Mouse (Mus musculus) midbrain, embryonic 13.5 days (tissue): ENCODE measurements around the gene Scpep1. TPM values are rescaled to one million over a fixed set of nuclear protein-coding genes. Genes with fewer than 3 reads are reported as not detected.

Experiments
- ATAC-seq: fragments of 200-750 bp; cut with Nextera tagmentation; 2 replicates; pipeline ENCODE4 v1.8.0; 2017; ENCODE audit warnings: mild to moderate bottlenecking, moderate TSS enrichment, moderate library complexity
- H3K27ac ChIP-seq: fragments of 300-500 bp; sonication (generic); 2 replicates; pipeline ENCODE4 v1.5.1; 2015; ENCODE audit warnings: inconsistent platforms, mild to moderate bottlenecking, moderate library complexity
- H3K27me3 ChIP-seq: fragments of 300-500 bp; sonication (generic); 2 replicates; pipeline ENCODE4 v1.6.1; 2015; ENCODE audit warnings: mild to moderate bottlenecking, inconsistent platforms
- H3K36me3 ChIP-seq: fragments of 300-500 bp; sonication (generic); 2 replicates; pipeline ENCODE4 v1.6.1; 2015; ENCODE audit warnings: mild to moderate bottlenecking, inconsistent platforms
- H3K4me1 ChIP-seq: fragments of 300-500 bp; sonication (generic); replicated peaks from 2 replicates; pipeline ENCODE4 v1.6.1; 2015; ENCODE audit warnings: inconsistent platforms
- H3K4me2 ChIP-seq: fragments of 300-500 bp; sonication (generic); replicated peaks from 2 replicates; pipeline ENCODE4 v1.6.1; 2015; ENCODE audit warnings: moderate library complexity, mild to moderate bottlenecking, inconsistent platforms
- H3K4me3 ChIP-seq: fragments of 300-500 bp; sonication (generic); replicated peaks from 2 replicates; pipeline ENCODE4 v1.5.1; 2015; ENCODE audit warnings: mild to moderate bottlenecking, inconsistent platforms
- H3K9ac ChIP-seq: fragments of 300-500 bp; sonication (generic); replicated peaks from 2 replicates; pipeline ENCODE4 v1.6.1; 2015; ENCODE audit warnings: mild to moderate bottlenecking, inconsistent platforms
- H3K9me3 ChIP-seq: fragments of 300-500 bp; sonication (generic); 2 replicates; pipeline ENCODE4 v1.6.1; 2016; ENCODE audit warnings: mild to moderate bottlenecking, inconsistent platforms
- WGBS: fragments of 180-500 bp; shearing (Covaris S2); methylation state at CpG from one replicate; pipeline ENCODE4 v1.1.7; 2015; 5-methylcytosine and 5-hydroxymethylcytosine counted together
- polyA plus RNA-seq: library from polyadenylated mRNA; unstranded; fragments of >200 nt; fragmentation: Nextera tagmentation; extraction: Ambion mirVana; gene quantifications from 2 replicates; pipeline ENCODE4 v1.2.1, GENCODE M21; 2015

The Scpep1 gene
- polyA plus RNA-seq, 1 experiment from 2014 or later = 27.8 TPM

- no peak overlapping the region for H3K4me3 ChIP-seq
- no peaks in the 10 kb centered on the region for H3K9me3 ChIP-seq
- no peak for ATAC-seq
- H3K9ac ChIP-seq = no peak overlapping the region
- peaks cover 27% of the 10 kb centered on the region for H3K27me3 ChIP-seq
- peaks cover 9% of the 10 kb centered on the region for H3K36me3 ChIP-seq
- H3K4me1 ChIP-seq = peaks cover 7% of the 10 kb centered on the region
- H3K4me2 ChIP-seq = no peak overlapping the region
- no peak overlapping the region for H3K27ac ChIP-seq
- 92% methylated on average over 2 of the region's 2 CpGs for WGBS
These were observed 40.4 kb upstream of the Scpep1 start for GRCm38 (mm10) chr11:88995616-88996015.

GRCm38 (mm10) chr11:88994492-88994891, 39.2 kb upstream of the Scpep1 start:
- H3K27me3 ChIP-seq = peaks cover 16% of the 10 kb centered on the region
- no peak overlapping the region for H3K4me2 ChIP-seq
- H3K4me1 ChIP-seq = peaks cover 5% of the 10 kb centered on the region
- no peak overlapping the region for H3K27ac ChIP-seq
- ATAC-seq = no peak
- 87% methylated on average over 7 of the region's 7 CpGs for WGBS
- no peak overlapping the region for H3K4me3 ChIP-seq
- H3K9me3 ChIP-seq = no peaks in the 10 kb centered on the region
- H3K9ac ChIP-seq = no peak overlapping the region
- peaks cover 15% of the 10 kb centered on the region for H3K36me3 ChIP-seq

- no peak overlapping the region for H3K4me2 ChIP-seq
- 19% methylated on average over 5 of the region's 5 CpGs for WGBS
- ATAC-seq = no peak
- H3K36me3 ChIP-seq = peaks cover 19% of the 10 kb centered on the region
- no peak overlapping the region for H3K4me3 ChIP-seq
- peaks cover 8% of the 10 kb centered on the region for H3K27me3 ChIP-seq
- H3K9ac ChIP-seq = no peak overlapping the region
- H3K4me1 ChIP-seq = no peaks in the 10 kb centered on the region
- H3K27ac ChIP-seq = no peak overlapping the region
- H3K9me3 ChIP-seq = no peaks in the 10 kb centered on the region
These were observed 38.4 kb upstream of the Scpep1 start for GRCm38 (mm10) chr11:88993625-88994024.

DNA sequence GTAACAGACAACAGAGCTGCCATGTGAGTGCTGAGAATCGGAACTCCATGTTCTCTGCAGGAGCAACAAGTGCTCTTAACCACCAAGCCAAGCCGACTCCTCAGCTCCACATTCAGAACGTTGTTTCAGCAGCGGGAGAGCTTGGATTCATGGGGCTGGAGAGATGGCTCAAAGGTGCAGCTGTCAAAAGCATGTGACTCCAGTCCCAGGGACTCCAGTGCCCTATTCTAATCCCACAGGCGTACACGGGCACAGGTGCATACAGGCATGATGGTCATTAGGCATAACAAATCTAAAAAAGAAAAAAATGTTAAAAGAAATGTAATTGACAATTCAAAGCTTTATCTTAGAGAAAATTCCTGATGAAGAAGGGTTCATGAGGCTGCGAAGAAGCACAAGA, 37.9 kb upstream of the Scpep1 start:
- Histone ChIP-seq H3K4me2 (no peak overlapping the region), H3K9me3 (no peaks in the 10 kb centered on the region), H3K4me3 (no peak overlapping the region), H3K27ac (no peak overlapping the region), H3K9ac (no peak overlapping the region), H3K27me3 (peaks cover 3% of the 10 kb centered on the region), H3K36me3 (peaks cover 23% of the 10 kb centered on the region), H3K4me1 (no peaks in the 10 kb centered on the region)
- no peak for ATAC-seq
- WGBS = 57% methylated on average over 7 of the region's 7 CpGs

DNA sequence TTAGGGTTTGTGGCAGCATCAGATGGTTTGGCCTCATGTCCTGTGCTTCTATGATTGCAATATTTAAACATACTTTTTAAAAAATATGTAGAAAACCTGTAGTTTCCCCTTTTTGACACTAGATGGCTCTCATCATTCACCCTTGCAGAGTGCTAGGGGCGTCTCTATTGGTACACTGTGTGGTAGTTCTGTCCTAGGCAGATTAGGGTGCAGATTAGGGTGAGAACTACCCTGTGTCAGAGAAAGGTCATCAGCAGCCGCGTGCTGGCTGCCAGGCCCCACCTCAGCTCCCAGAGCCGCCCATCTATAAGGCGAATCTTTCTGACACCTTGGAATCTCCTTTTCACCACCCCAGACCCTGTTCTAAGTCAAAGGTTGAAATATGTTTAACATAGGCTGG, 34.3 kb upstream of the Scpep1 start:
- H3K4me2 ChIP-seq = no peak overlapping the region
- no peaks in the 10 kb centered on the region for H3K4me1 ChIP-seq
- no peak overlapping the region for H3K27ac ChIP-seq
- peaks cover 52% of the 10 kb centered on the region for H3K36me3 ChIP-seq
- no peak for ATAC-seq
- no peaks in the 10 kb centered on the region for H3K27me3 ChIP-seq
- no peaks in the 10 kb centered on the region for H3K9me3 ChIP-seq
- H3K9ac ChIP-seq = no peak overlapping the region
- 73% methylated on average over 5 of the region's 5 CpGs for WGBS
- H3K4me3 ChIP-seq = no peak overlapping the region

- no peak for ATAC-seq
These were observed 33.7 kb upstream of the Scpep1 start for GRCm38 (mm10) chr11:88988956-88989355.

DNA sequence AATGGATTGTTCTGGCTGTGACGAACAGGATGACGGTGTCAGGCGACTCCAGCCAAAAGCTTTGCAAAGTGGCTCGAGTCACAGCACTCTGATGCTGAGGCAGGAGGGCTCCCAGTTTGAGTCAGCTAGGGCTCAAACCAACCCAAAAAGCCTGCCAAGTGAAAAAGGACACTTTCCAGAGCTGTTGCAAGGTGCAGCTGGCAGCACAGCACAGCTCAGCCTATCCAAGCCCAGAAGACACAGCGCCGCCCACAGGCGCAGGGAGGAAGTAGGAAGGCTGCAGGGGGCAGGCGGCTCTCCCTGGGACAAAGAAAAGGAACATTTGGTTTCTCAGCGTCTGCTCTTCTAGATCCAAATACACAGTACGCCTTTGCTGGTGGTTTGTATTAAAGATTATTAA, 31.4 kb upstream of the Scpep1 start:
- no peak overlapping the region for H3K4me2 ChIP-seq
- 86% methylated on average over 10 of the region's 10 CpGs for WGBS
- H3K4me1 ChIP-seq = no peaks in the 10 kb centered on the region
- H3K4me3 ChIP-seq = no peak overlapping the region
- H3K9me3 ChIP-seq = no peaks in the 10 kb centered on the region
- no peaks in the 10 kb centered on the region for H3K27me3 ChIP-seq
- no peak overlapping the region for H3K9ac ChIP-seq
- H3K36me3 ChIP-seq = peaks cover 79% of the 10 kb centered on the region
- no peak overlapping the region for H3K27ac ChIP-seq
- ATAC-seq = no peak

More at GRCm38 (mm10) chr11:88988956-88989355, 33.7 kb upstream of the Scpep1 start:
- no peaks in the 10 kb centered on the region for H3K4me1 ChIP-seq
- H3K27me3 ChIP-seq = no peaks in the 10 kb centered on the region
- H3K36me3 ChIP-seq = peaks cover 58% of the 10 kb centered on the region
- H3K27ac ChIP-seq = no peak overlapping the region
- WGBS = 78% methylated on average over 5 of the region's 5 CpGs
- no peak overlapping the region for H3K4me2 ChIP-seq
- no peak overlapping the region for H3K9ac ChIP-seq
- H3K9me3 ChIP-seq = no peaks in the 10 kb centered on the region
- no peak overlapping the region for H3K4me3 ChIP-seq

DNA sequence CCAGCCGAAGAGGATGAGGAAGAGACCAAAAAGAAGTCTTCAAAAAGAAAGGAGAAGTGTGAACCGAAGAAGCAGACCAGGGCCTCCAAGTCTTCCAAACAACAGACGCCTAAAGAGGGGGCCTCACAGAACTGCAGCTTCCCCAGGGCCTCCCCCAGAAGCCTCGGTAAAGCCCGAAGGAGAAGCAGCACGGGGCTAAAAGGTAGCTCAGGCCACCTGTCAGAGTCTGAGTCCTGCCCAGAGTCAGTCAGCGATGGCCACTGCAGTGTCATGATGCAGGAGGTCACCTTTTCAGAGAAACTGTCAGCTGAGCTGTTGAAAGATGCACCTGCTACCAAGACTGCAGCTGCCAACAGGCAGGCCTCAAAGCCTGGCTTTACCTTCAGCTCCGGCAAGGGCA, 26.1 kb upstream of the Scpep1 start:
- WGBS = 93% methylated on average over 8 of the region's 8 CpGs
- no peaks in the 10 kb centered on the region for H3K9me3 ChIP-seq
- H3K4me3 ChIP-seq = no peak overlapping the region
- no peak overlapping the region for H3K4me2 ChIP-seq
- H3K27me3 ChIP-seq = no peaks in the 10 kb centered on the region
- peaks cover 5% of the 10 kb centered on the region; the same call in 1 of the 2 replicates for H3K4me1 ChIP-seq
- H3K9ac ChIP-seq = no peak overlapping the region
- ATAC-seq = no peak
- H3K36me3 ChIP-seq = peaks cover 50% of the 10 kb centered on the region
- H3K27ac ChIP-seq = no peak overlapping the region

GRCm38 (mm10) chr11:88977188-88977587, 21.9 kb upstream of the Scpep1 start:
- H3K27ac ChIP-seq = no peak overlapping the region
- 95% methylated on average over 5 of the region's 5 CpGs for WGBS
- H3K9ac ChIP-seq = no peak overlapping the region
- peaks cover 22% of the 10 kb centered on the region for H3K4me1 ChIP-seq
- no peak for ATAC-seq
- no peaks in the 10 kb centered on the region for H3K27me3 ChIP-seq
- H3K9me3 ChIP-seq = no peaks in the 10 kb centered on the region
- peaks cover 15% of the 10 kb centered on the region for H3K36me3 ChIP-seq
- H3K4me3 ChIP-seq = no peak overlapping the region
- no peak overlapping the region for H3K4me2 ChIP-seq

GRCm38 (mm10) chr11:88976320-88976719, 21.1 kb upstream of the Scpep1 start:
- H3K9me3 ChIP-seq = no peaks in the 10 kb centered on the region
- H3K27ac ChIP-seq = no peak overlapping the region
- H3K4me1 ChIP-seq = peaks cover 22% of the 10 kb centered on the region
- H3K9ac ChIP-seq = no peak overlapping the region
- ATAC-seq = no peak
- H3K27me3 ChIP-seq = no peaks in the 10 kb centered on the region
- no peak overlapping the region for H3K4me2 ChIP-seq
- H3K36me3 ChIP-seq = peaks cover 6% of the 10 kb centered on the region; the same call in 1 of the 2 replicates
- WGBS = 89% methylated on average over 2 of the region's 2 CpGs
- no peak overlapping the region for H3K4me3 ChIP-seq

- peak overlapping the region; percentile 87 for H3K9ac ChIP-seq
- peak overlapping the region; percentile 68 for H3K4me3 ChIP-seq
- peak; percentile 92 for ATAC-seq
- WGBS = 2% methylated on average over 62 of the region's 62 CpGs
- H3K9me3 ChIP-seq = no peaks in the 10 kb centered on the region
- H3K27ac ChIP-seq = peak overlapping the region; percentile 93
- peaks cover 22% of the 10 kb centered on the region for H3K4me1 ChIP-seq
- H3K27me3 ChIP-seq = no peaks in the 10 kb centered on the region
- no peaks in the 10 kb centered on the region for H3K36me3 ChIP-seq
- H3K4me2 ChIP-seq = peak overlapping the region; percentile 70
These were observed 18.8 kb upstream of the Scpep1 start for GRCm38 (mm10) chr11:88973776-88974701.

GRCm38 (mm10) chr11:88970202-88970732, 15.0 kb upstream of the Scpep1 start, which contains the start of gene Coil:
Gene Coil, plus strand, starts transcription at chr11:88970252.
- WGBS = 39% methylated on average over 2 of the region's 2 CpGs
- Histone ChIP-seq H3K27me3 (no peaks in the 10 kb centered on the region), H3K27ac (no peak within 1 kb of the TSS), H3K4me2 (no peak within 1 kb of the TSS), H3K4me1 (peaks cover 10% of the 10 kb centered on the region), H3K9me3 (no peaks in the 10 kb centered on the region), H3K4me3 (no peak within 1 kb of the TSS), H3K36me3 (no peaks in the 10 kb centered on the region), H3K9ac (no peak within 1 kb of the TSS)
- ATAC-seq = no peak
